Mouse (Mus musculus): Measurements from ENCODE around the gene Gjd3.

Gjd3 gene

GRCm38 (mm10) chr11:98981289-98981996 lies 1.4 kb downstream of the Gjd3 start:
- no peak for DNase-seq (ENCODE audit: low read depth, low spot score)

DNA sequence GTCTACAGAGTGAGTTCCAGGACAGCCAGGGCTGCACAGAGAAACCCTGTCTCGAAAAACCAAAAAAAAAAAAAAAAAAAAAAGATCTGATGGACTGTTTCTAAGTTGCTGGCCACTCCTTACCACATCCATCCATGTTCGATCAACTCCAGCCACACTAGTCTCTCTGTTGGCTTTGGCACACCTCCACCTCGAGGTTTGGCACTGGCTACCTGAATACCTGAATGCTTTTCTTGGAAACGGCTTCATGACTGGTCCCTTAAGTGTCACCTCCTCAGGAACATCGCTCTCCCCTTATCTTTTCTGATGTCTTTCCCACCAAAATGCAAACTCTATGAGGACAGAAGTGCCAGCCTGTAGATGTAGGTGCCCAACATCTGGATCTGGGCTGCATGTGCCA lies 3.5 kb downstream of the Gjd3 start:
- no peak for DNase-seq (ENCODE audit: low read depth, low spot score)

DNA sequence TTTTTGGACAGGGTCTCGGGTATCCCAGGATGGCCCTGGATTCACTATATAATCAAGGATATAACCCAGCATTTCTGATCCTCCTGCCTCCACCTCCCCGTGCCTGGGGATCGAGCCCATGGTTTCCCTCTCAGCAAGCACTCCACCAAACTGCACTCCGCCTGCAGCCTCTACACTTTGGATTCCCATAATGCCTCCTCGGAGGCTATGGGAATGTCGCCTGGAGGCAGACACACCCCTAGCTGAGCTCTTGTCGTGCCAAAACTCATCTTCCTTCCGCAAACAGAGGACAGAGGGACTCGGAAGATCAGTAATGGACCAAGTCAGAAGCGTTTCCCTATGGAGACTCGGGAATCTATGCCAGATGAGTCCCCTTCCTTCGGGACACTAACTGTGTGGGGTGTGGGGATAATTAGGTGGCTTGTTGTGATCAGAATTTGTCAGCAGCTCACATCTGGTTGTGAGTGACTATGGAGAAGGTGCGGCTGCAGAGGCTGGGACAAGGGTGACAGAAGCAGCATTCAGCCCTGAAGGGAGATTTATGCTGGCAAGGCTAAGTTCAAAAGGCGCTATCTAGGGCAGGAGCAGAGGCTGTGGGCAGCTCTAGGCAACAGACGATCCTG lies 4.2 kb downstream of the Gjd3 start:
- no peak for DNase-seq (ENCODE audit: low read depth, low spot score)

DNA sequence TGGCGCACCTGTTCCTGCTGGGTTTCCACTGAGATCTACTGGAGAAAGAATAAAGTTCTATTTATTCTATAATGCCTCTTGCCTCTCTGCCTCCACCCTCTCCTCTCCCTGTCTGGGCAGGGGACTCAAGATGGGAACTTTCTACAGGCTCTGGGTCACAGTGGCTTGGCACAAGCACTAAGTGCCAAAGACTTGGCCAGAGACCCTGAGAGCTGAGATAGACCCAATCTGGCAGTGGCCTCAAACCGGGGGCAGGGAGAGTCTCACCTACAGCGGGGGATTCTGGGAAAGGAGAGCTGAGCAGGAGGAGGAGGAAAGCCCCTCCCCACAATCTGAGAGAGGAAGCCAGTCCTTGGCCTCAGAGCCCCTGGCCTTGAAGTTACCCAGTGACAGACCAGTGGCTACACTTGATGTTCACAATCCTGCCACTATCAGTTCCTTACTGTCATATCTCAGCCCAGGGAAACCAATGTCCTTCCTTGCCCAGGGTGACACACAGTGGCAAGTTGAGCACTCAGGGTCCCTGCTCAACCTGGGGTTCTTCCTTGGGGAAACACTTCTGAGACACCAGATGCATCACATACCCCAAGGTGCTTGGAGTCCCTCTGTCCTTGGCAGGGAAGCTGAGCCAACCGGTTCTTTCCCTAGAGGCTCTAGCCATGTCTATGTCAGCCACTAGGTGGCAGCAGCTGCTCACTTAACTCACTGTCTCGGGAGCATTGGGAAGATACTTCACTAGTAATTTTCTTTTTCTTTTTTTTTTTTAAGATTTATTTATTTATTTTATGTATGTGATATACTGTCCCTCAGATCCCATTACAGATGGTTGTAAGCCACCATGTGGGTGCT lies 7.7 kb downstream of the Gjd3 start:
- no peak for DNase-seq (ENCODE audit: low read depth, low spot score)

DNA sequence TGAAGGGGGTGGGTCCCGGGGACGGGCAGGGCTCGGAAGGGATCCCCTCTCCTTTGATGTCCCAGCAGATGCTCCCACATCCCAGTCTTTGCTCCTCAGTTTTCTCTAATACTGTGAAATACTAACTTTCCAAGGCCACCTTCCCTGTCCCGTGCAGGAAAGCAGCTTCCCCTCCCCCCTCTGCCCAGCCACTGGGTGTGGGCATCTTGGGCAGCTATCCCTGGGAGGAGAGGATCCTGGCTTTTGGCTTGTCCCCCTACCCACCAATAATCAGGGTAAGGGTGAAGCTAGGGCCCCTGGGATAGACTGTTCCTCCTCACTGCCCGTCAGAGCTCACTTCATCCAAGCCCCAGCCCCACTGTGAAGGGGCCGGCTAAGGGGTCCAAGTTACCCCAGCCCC lies 8.6 kb downstream of the Gjd3 start:
- DNase-seq (ENCODE audit: low read depth, low spot score): no peak

GRCm38 (mm10) chr11:98973584-98973983 lies 9.2 kb downstream of the Gjd3 start:
- no peak for DNase-seq (ENCODE audit: low read depth, low spot score)

- DNase-seq (ENCODE audit: low read depth, low spot score): no peak
These were observed 9.9 kb downstream of the Gjd3 start for GRCm38 (mm10) chr11:98972801-98973360.

DNA sequence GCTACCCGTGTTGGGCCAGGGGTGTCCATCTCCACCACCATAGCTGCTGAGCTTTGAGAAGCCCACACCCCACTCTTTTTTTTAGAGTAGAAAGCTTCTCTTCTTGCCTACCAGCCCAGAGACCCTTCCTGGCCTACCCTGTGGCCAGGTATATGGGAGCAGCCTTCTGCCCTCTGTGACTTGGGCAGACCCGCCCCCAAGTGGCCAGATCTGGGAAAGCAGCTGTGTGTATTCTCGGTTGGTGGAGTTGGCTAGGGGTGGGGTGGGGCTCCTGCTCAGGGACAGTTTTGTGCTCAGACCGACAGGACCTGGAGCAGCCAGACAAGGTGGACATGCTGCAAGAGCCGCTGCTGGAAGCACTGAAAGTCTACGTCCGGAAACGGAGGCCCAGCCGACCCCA lies 10.6 kb downstream of the Gjd3 start:
- no peak for DNase-seq (ENCODE audit: low read depth, low spot score)

- no peak for DNase-seq (ENCODE audit: low read depth, low spot score)
These were observed 11.3 kb downstream of the Gjd3 start for GRCm38 (mm10) chr11:98971316-98972031.

GRCm38 (mm10) chr11:98970191-98970925 lies 12.5 kb downstream of the Gjd3 start:
- no peak for DNase-seq (ENCODE audit: low read depth, low spot score)

GRCm38 (mm10) chr11:98969496-98969927 lies 13.3 kb downstream of the Gjd3 start:
- no peak for DNase-seq (ENCODE audit: low read depth, low spot score)

GRCm38 (mm10) chr11:98968716-98969495 lies 13.9 kb downstream of the Gjd3 start:
- no peak for DNase-seq (ENCODE audit: low read depth, low spot score)

DNA sequence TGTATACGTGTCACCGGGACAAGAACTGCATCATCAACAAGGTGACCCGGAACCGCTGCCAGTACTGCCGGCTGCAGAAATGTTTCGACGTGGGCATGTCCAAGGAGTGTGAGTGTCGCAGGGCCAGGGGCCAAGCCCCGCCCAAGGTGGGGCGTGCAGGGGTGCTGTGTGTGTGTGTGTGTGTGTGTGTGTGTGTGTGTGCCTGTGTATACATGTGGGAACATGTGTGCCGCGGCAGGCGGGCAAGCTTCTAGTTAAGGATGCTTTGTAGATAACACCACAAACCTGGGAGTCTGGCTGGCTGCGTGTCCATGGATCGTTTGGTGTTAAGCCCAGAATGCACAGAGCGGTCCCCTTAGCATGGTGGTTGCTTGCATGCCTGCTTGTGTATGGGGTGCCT lies 14.7 kb downstream of the Gjd3 start:
- DNase-seq (ENCODE audit: low read depth, low spot score): no peak

DNA sequence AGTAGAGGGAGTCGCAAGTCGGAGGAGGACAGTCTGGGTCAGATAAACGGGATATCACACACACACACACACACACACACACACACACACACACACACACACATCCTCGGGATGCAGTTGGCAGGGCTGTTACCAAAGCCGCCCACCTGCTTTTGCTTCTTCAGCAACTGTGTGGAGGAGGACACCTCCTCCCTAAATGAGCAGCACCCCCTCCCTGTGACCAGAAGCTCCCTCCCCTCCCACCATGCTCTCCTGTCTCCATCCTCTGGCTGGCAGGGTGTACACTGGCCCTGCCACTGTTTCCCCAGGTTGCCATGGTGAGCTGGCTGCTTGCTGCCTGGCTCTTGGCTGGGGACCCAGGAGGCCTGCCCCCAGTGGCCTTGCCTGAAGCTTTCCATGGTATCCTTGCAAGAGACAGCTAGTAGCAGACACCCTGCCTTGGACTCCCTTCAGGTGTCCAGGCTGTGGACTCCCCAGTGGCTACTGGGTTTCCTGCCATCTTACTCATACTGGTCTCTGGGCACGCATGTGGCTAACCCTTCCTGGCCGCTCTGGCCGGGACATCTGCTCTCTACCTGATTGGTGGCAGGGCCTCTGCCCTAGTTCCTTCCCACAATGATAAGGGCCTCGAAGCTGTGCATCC lies 16.2 kb downstream of the Gjd3 start:
- DNase-seq (ENCODE audit: low read depth, low spot score): no peak

- DNase-seq (ENCODE audit: low read depth, low spot score): no peak
These were observed 17.3 kb downstream of the Gjd3 start for GRCm38 (mm10) chr11:98965416-98966077.

DNA sequence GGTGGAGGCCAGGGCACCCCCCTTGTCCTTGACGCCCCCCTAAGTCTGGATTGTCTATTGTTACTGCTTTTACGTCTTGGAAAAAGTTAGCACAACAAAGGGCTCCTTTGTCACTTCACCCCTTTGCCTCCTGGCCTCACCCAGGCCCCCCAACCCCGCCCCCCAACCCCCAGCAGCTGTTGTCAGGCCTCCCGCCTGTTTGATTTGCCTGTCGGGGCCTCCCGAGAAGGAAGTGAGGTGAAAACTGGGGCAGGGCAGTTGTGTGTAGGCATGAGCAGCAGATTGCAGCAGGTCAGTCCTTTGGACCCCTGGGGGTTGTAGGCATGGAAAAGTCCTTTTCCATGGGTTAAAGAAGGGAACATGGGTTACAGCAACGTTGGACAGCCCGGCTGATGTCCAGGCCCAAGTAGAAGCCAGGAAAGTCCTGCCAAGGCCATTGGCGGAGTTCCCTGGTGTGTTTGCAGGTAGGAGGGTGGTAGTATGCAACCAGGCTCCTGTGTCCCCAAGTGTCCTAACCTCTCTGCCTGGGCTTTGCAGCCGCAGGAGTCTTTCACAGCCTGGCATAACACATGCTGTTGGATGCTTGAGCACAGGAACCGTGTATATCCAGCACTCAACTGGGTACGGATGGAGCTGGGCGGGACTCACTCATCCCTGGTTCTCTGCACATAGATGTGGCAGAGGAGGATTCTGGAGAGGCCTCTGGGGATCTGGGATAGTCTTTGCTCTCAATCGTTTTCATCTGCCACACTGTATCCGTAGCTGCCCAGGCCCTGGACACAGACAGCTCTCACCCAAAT lies 18.0 kb downstream of the Gjd3 start:
- DNase-seq (ENCODE audit: low read depth, low spot score): no peak

DNA sequence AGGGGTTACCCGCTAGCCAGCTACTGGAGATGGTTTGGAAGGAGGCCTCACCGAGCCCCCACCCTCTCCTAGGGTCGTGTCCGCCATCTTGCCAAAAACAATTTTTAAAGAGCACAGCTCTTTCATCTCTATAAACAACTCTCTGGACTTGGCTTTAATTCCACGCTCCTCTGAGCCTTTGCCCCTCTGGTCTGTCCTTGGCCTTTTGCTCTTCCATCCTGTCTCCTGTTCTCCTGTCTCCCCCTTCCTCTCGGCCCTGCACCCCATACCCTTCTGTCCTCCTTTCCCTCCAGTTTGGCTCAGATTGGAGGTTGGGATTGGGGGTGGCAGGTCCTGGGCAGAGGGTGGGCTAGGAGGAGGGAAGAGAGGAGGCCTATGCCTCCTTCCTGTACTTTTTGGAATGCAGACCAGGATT lies 18.6 kb downstream of the Gjd3 start:
- DNase-seq (ENCODE audit: low read depth, low spot score): no peak

Data from brain, embryonic 18.5 days (tissue).